Mouse (Mus musculus) liver, adult 2 months (tissue): ENCODE data around the gene Tead1.
A peak's percentile ranks its signal among the peaks of the same experiment; 100 is the strongest.

ENCODE experiments used
- CTCF ChIP-seq: fragments of 200-500 bp; IDR thresholded peaks from 2 replicates; pipeline ENCODE4 v1.5.1; 2011; ENCODE audit warnings: low read depth, low read length, control low read depth
- POLR2A ChIP-seq: fragments of 200-500 bp; IDR thresholded peaks from 2 replicates; pipeline ENCODE4 v1.6.1; 2011; ENCODE audit warnings: low read length, control low read depth; ENCODE audit not compliant: insufficient read depth; ENCODE audit errors: extremely low read depth

DNA sequence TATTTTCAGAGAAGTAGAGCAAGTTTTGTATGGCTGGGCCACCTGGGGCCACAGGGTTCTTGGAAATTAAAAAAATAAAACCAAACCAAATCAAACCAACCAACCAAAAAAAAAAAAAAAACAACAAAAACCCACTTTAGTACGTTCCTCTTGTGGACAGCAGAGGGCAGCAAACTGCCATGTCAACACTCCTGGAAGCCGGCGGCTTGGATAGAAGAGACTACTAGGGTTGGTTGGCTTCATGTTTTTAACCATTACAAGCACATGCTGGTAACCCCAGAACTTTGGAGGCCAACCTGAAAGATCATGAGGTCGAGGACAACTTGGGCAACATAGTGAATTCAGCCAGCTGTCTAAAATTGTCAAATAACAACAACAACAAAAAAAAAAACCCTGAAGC is 240.7 kb downstream of the Tead1 start:
- TF ChIP-seq CTCF (peak; percentile 72), POLR2A (no peak)
